Mouse (Mus musculus) cerebellum, adult 8-10 months (tissue): ENCODE measurements at regions not wholly inside any gene's neighbourhood (a gene's known extent, or its start where the extent isn't known, plus 50 kb on each side); places are given as distances from the start of the nearest gene placed in this dataset.
A peak's percentile ranks its signal among the peaks of the same experiment; 100 is the strongest.

Source experiments
- DNase-seq: peaks from one replicate; pipeline ENCODE4 v3.0.0; 2022

- peak; percentile 11 for DNase-seq
Observed at GRCm38 (mm10) chr17:91913556-91913955, 820.7 kb upstream of the Nrxn1 start.

- DNase-seq = no peak
Observed at GRCm38 (mm10) chr17:91903092-91903491, 810.2 kb upstream of the Nrxn1 start.

GRCm38 (mm10) chr17:91875231-91875630 lies 782.4 kb upstream of the Nrxn1 start:
- DNase-seq = no peak

GRCm38 (mm10) chr17:91862152-91862551 lies 769.3 kb upstream of the Nrxn1 start:
- no peak for DNase-seq
